Mouse (Mus musculus) CH12.LX (cell line): ENCODE measurements around the gene Atxn7l1. TPM values are rescaled to one million over a fixed set of nuclear protein-coding genes. Genes with fewer than 3 reads are reported as not detected.

ENCODE experiments used
- DNase-seq: peaks from one replicate; pipeline ENCODE4 v3.0.0-alpha.2; 2013; ENCODE audit errors: extremely low read depth
- H3K27ac ChIP-seq: 2 replicates; pipeline ENCODE4 v1.5.1; 2012; ENCODE audit warnings: low read depth, mild to moderate bottlenecking, control low read depth, moderate library complexity; ENCODE audit not compliant: insufficient read depth
- H3K27me3 ChIP-seq: replicated peaks from 2 replicates; pipeline ENCODE3; 2012; ENCODE audit warnings: inconsistent platforms
- H3K36me3 ChIP-seq, 2 experiments: replicated peaks in 1 of 2; 2 replicates each; pipeline versions ENCODE3 to v1.6.1; 2012; ENCODE audit warnings: inconsistent platforms in 1 of 2, low read length in 1 of 2, mild to moderate bottlenecking in 1 of 2, mixed read lengths in 1 of 2, moderate library complexity in 1 of 2; ENCODE audit not compliant: control insufficient read depth in 1 of 2, insufficient read depth in 1 of 2
- H3K4me1 ChIP-seq, 2 experiments: 2 replicates each; pipeline ENCODE4 v1.6.1; 2012; ENCODE audit warnings: inconsistent platforms in 1 of 2, moderate library complexity in 1 of 2; ENCODE audit not compliant: insufficient read depth in 2 of 2, control insufficient read depth in 1 of 2
- H3K4me2 ChIP-seq: 2 replicates; pipeline ENCODE4 v1.6.1; 2012; ENCODE audit warnings: low read depth, mild to moderate bottlenecking, control low read depth; ENCODE audit not compliant: poor library complexity, insufficient read depth, severe bottlenecking
- H3K4me3 ChIP-seq, 3 experiments: fragments of 150-350 bp in 1 of 3; sonication (generic) in 1 of 3; replicated peaks in 1 of 3; 2 replicates each; pipeline versions ENCODE3 to v1.5.1; 2011 to 2012; ENCODE audit warnings: low read depth in 2 of 3, low read length in 2 of 3, mild to moderate bottlenecking in 2 of 3, moderate library complexity in 2 of 3, control low read depth in 1 of 3, improper control_type of control experiment in 1 of 3, inconsistent platforms in 1 of 3, mixed read lengths in 1 of 3; ENCODE audit not compliant: poor library complexity in 1 of 3
- H3K79me2 ChIP-seq: replicated peaks from 2 replicates; pipeline ENCODE4 v1.6.1; 2012; ENCODE audit warnings: mild to moderate bottlenecking, moderate library complexity; ENCODE audit not compliant: control insufficient read depth, poor library complexity, insufficient read depth, severe bottlenecking; ENCODE audit errors: extremely low read depth
- H3K9ac ChIP-seq: 2 replicates; pipeline ENCODE4 v1.6.1; 2012; ENCODE audit warnings: low read depth, mild to moderate bottlenecking, control low read depth, moderate library complexity; ENCODE audit not compliant: insufficient read depth
- H3K9me3 ChIP-seq: replicated peaks from 2 replicates; pipeline ENCODE3; 2012; ENCODE audit warnings: low read length, inconsistent platforms, mixed read lengths
- CHD1 ChIP-seq: IDR thresholded peaks from 2 replicates; pipeline ENCODE4 v1.6.1; 2012; ENCODE audit warnings: low read depth, low read length, improper control_type of control experiment, inconsistent platforms
- CHD2 ChIP-seq: IDR thresholded peaks from 2 replicates; pipeline ENCODE4 v1.6.1; 2011; ENCODE audit warnings: low read length, improper control_type of control experiment
- CTCF ChIP-seq, 2 experiments: IDR thresholded peaks in 1 of 2; conservative IDR thresholded peaks in 1 of 2; 2 replicates each; pipeline ENCODE4 v1.5.1; 2011 to 2012; ENCODE audit warnings: low read depth in 2 of 2, low read length in 2 of 2, improper control_type of control experiment in 1 of 2, inconsistent platforms in 1 of 2, mild to moderate bottlenecking in 1 of 2, moderate library complexity in 1 of 2
- ELF1 ChIP-seq: IDR thresholded peaks from 2 replicates; pipeline ENCODE4 v1.6.1; 2014; ENCODE audit warnings: low read depth, mild to moderate bottlenecking, inconsistent platforms, low read length, improper control_type of control experiment
- EP300 ChIP-seq: IDR thresholded peaks from 2 replicates; pipeline ENCODE4 v1.6.1; 2011; ENCODE audit warnings: low read length, improper control_type of control experiment
- GABPA ChIP-seq: IDR thresholded peaks from 2 replicates; pipeline ENCODE4 v1.6.1; 2012; ENCODE audit warnings: low read depth, low read length, improper control_type of control experiment, inconsistent platforms; ENCODE audit not compliant: insufficient replicate concordance
- HCFC1 ChIP-seq: IDR thresholded peaks from 2 replicates; pipeline ENCODE4 v1.6.1; 2012; ENCODE audit warnings: low read depth, mild to moderate bottlenecking, inconsistent platforms, low read length, improper control_type of control experiment
- IRF4 ChIP-seq: IDR thresholded peaks from 2 replicates; pipeline ENCODE4 v1.6.1; 2014; ENCODE audit warnings: low read depth, mild to moderate bottlenecking, inconsistent platforms, low read length, improper control_type of control experiment
- JUND ChIP-seq: conservative IDR thresholded peaks from 2 replicates; pipeline ENCODE4 v1.6.1; 2011; ENCODE audit warnings: low read depth, low read length, improper control_type of control experiment
- KAT2A ChIP-seq: IDR thresholded peaks from 2 replicates; pipeline ENCODE4 v1.6.1; 2012; ENCODE audit warnings: low read length, improper control_type of control experiment, inconsistent platforms; ENCODE audit not compliant: insufficient replicate concordance
- MEF2A ChIP-seq: IDR thresholded peaks from 2 replicates; pipeline ENCODE4 v1.6.1; 2014; ENCODE audit warnings: low read depth, mild to moderate bottlenecking, inconsistent platforms, low read length, improper control_type of control experiment, borderline replicate concordance
- MYC ChIP-seq: IDR thresholded peaks from 2 replicates; pipeline ENCODE4 v1.6.1; 2011; ENCODE audit warnings: low read depth, mild to moderate bottlenecking, improper control_type of control experiment, low read length
- NELFE ChIP-seq: IDR thresholded peaks from 2 replicates; pipeline ENCODE4 v1.6.1; 2011; ENCODE audit warnings: low read depth, low read length, improper control_type of control experiment
- RCOR1 ChIP-seq: conservative IDR thresholded peaks from 2 replicates; pipeline ENCODE4 v1.6.1; 2012; ENCODE audit warnings: low read depth, mild to moderate bottlenecking, inconsistent platforms, low read length, improper control_type of control experiment
- SMC3 ChIP-seq: IDR thresholded peaks from 2 replicates; pipeline ENCODE4 v1.6.1; 2011; ENCODE audit warnings: low read depth, low read length, improper control_type of control experiment
- TBP ChIP-seq: conservative IDR thresholded peaks from 2 replicates; pipeline ENCODE4 v1.6.1; 2011; ENCODE audit warnings: low read depth, low read length, improper control_type of control experiment
- TCF12 ChIP-seq: IDR thresholded peaks from 2 replicates; pipeline ENCODE4 v1.6.1; 2014; ENCODE audit warnings: low read depth, mild to moderate bottlenecking, inconsistent platforms, low read length, improper control_type of control experiment
- USF2 ChIP-seq: conservative IDR thresholded peaks from 2 replicates; pipeline ENCODE4 v1.6.1; 2011; ENCODE audit warnings: low read depth, low read length, improper control_type of control experiment
- ZNF384 ChIP-seq: IDR thresholded peaks from 2 replicates; pipeline ENCODE4 v1.6.1; 2012; ENCODE audit warnings: low read depth, low read length, improper control_type of control experiment, inconsistent platforms
- dilution Hi-C: fragments of 300-500 bp; cut with MboI; formaldehyde crosslinking; loops from 2 replicates; pipeline ENCODE4 v1.14.3; 2020; ENCODE audit warnings: low sequenced_read_pairs; ENCODE audit not compliant: extremely low pct_unique_long_range_greater_than_20kb, extremely low pct_ligation_motif_present
- in situ Hi-C: fragments of 300-500 bp; cut with MboI; formaldehyde crosslinking; loops from 3 replicates; pipeline ENCODE4 v1.14.3; 2019; ENCODE audit warnings: low sequenced_read_pairs, low pct_ligation_motif_present, low pct_unique_long_range_greater_than_20kb, mixed read lengths
- polyA plus RNA-seq: library from polyadenylated mRNA; unstranded; fragments of >175 nt; gene quantifications from 2 replicates; pipeline ENCODE4 v1.2.1, GENCODE M21; 2012; ENCODE audit warnings: low read depth; ENCODE audit not compliant: insufficient read length
- total RNA-seq, 2 experiments: library from RNA; depleted of rRNA; stranded (reverse); fragments of 300-350 nt in 1 of 2; fragments of >200 nt in 1 of 2; gene quantifications; 2 replicates each; pipeline ENCODE4 v1.2.3; 2012 to 2014

Gene Atxn7l1
- total and polyA plus RNA-seq, 3 experiments = 8.6 to 55.7 (median 9.0) TPM

DNA sequence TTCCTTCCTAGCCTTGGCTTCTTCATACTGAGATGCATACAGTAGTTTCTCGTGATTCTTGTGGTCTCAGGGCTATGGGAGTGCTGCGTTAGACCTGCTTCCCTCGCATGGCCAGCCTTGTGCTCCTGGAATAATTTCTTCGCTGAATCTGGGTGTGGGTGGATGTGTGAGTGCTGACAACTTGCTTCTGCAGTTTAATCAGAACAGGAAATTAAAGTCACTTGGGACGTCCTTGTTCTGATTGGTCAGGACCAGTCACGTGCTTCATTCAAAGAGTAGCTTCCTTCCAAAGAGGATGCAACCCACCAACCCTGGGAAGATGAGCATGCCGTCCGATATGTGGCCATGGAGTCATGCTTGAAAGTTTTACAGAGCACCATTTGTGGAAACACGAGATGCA, 126.2 kb downstream of the Atxn7l1 start:
- Histone ChIP-seq H3K27me3 (no peaks in the 10 kb centered on the region), H3K27ac (no peak overlapping the region), H3K4me1 (peaks cover 14 to 23% of the 10 kb centered on the region in 2 experiments), H3K4me3 (no peak overlapping the region), H3K9me3 (no peaks in the 10 kb centered on the region), H3K4me2 (no peak overlapping the region), H3K9ac (no peak overlapping the region), H3K79me2 (no peaks in the 10 kb centered on the region), H3K36me3 (peaks cover 3 to 66% of the 10 kb centered on the region in 2 experiments)
- dilution Hi-C loops (no loop called here), in situ Hi-C loops (no loop called here)
- TF ChIP-seq USF2 (no peak), HCFC1 (no peak), CTCF (conservative IDR thresholded peaks at IDR 0.05 in 1 of 2, IDR thresholded peaks at IDR 0.05 in 1 of 2; ENCODE audit: low read depth in 2 of 2, low read length in 2 of 2) (no peak), IRF4 (no peak), ZNF384 (no peak), TCF12 (no peak), ELF1 (no peak), GABPA (no peak), TBP (no peak), MYC (no peak), MEF2A (no peak)
- DNase-seq = no peak

DNA sequence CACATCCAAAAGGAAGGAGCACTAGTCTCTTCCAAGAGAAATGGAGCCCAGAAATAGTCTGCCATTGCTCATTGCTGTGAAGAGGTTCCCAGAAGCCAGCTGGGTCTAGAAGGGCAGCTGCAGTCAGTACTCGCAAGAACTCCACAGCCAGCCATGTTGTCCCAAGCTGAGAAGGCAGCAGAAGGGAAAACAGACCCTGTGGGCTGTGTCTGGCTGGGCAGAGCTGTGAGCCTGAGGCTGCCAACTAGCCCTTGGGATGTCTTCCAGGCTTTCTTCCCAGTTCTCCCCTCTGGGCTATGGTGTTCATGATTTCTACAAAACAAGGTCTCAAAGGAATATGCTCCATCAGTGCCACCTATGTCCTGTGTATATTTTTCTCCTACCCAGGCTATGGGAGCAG, 128.5 kb downstream of the Atxn7l1 start:
- no peak overlapping the region for H3K27ac ChIP-seq
- H3K4me1 ChIP-seq = peaks cover 13 to 23% of the 10 kb centered on the region in 2 experiments
- H3K36me3 ChIP-seq = peaks cover 3 to 59% of the 10 kb centered on the region in 2 experiments
- H3K27me3 ChIP-seq = no peaks in the 10 kb centered on the region
- no peak for TF ChIP-seq CHD2
- TF ChIP-seq RCOR1 = no peak
- no peak for TF ChIP-seq CTCF (conservative IDR thresholded peaks at IDR 0.05 in 1 of 2, IDR thresholded peaks at IDR 0.05 in 1 of 2; ENCODE audit: low read depth in 2 of 2, low read length in 2 of 2)
- TF ChIP-seq SMC3 = no peak
- TF ChIP-seq KAT2A = no peak
- no peak for TF ChIP-seq MYC
- TF ChIP-seq ELF1 = no peak
- TF ChIP-seq EP300 = no peak
- no peak for TF ChIP-seq GABPA
- TF ChIP-seq NELFE = no peak
- TF ChIP-seq CHD1 = no peak
- TF ChIP-seq JUND = no peak
- TF ChIP-seq, all 38 proteins: peak for 0
- dilution Hi-C loops (no loop called here), in situ Hi-C loops (no loop called here)
- Histone ChIP-seq H3K79me2 (no peaks in the 10 kb centered on the region), H3K9me3 (no peaks in the 10 kb centered on the region), H3K9ac (no peak overlapping the region), H3K4me2 (no peak overlapping the region), H3K4me3 (no peak overlapping the region)
- DNase-seq = no peak
